Mouse (Mus musculus): Measurements from ENCODE around the gene Mta2.

- TF ChIP-seq CTCF (IDR thresholded peaks at IDR 0.05; ENCODE audit: borderline replicate concordance, extremely low read depth, insufficient read depth, insufficient read length) (no peak), POLR2A (IDR thresholded peaks at IDR 0.05; ENCODE audit: borderline replicate concordance, extremely low read depth, insufficient read depth, insufficient read length, poor library complexity, severe bottlenecking) (peak; percentile 20; the same call in 1 of the 2 replicates)
Observed at GRCm38 (mm10) chr19:8941515-8942217, at the start of gene Mta2.

All from brain, embryonic 14.5 days (tissue).